ENCODE assay signal across 8 mouse cellular contexts in genomic region chr6:31525231-31525900, GRCm38 (mm10). TPM values are rescaled to one million over a fixed set of nuclear protein-coding genes. Genes with fewer than 3 reads are reported as not detected.
DNase-seq lines count a peak whose midpoint lies in the region; ATAC-seq and TF ChIP-seq lines count a peak whose summit lies in the region.

No protein-coding gene starts in this region.

- DNase-seq in adrenal gland, adult 2 months = peak; percentile 54
- DNase-seq in adrenal gland, adult 8-10 months = no peak
- peak; percentile 38 for DNase-seq in G1E (ENCODE audit: low spot score)
- DNase-seq in cerebellum, postnatal 25 days = peak; percentile 65 to 76
- DNase-seq in layer of hippocampus, postnatal 10 days (ENCODE audit: low spot score in 2 of 2) = peak; percentile 73 to 78
- peak; percentile 75 for DNase-seq in lung, postnatal 14 days
- peak; percentile 74 for DNase-seq in right cerebral cortex, postnatal 4 days

- H3K4me2 ChIP-seq in heart, embryonic 15.5 days = no peak overlapping the region

- no peak; the same call in 1 of the 2 replicates for ATAC-seq in G1E (ENCODE audit: extremely low read depth, insufficient number of reproducible peaks, low FRiP score, poor library complexity, severe bottlenecking)
- peak; percentile 47; the same call in 1 of the 2 replicates for ATAC-seq in heart, embryonic 15.5 days (replicated peaks; ENCODE audit: insufficient number of reproducible peaks, insufficient read depth, low FRiP score, low read depth)

- peaks cover 72% of the 10 kb centered on the region for H3K4me1 ChIP-seq in G1E (ENCODE audit: insufficient read depth, low read depth, low read length)
- H3K4me1 ChIP-seq in heart, embryonic 15.5 days (replicated peaks) = no peaks in the 10 kb centered on the region

- H3K9ac ChIP-seq in heart, embryonic 15.5 days = no peak overlapping the region

- no peaks in the 10 kb centered on the region for H3K27me3 ChIP-seq in G1E (ENCODE audit: insufficient read depth, low read length)
- no peaks in the 10 kb centered on the region for H3K27me3 ChIP-seq in heart, embryonic 15.5 days

- H3K36me3 ChIP-seq in G1E (replicated peaks) = peaks cover 98% of the 10 kb centered on the region
- H3K36me3 ChIP-seq in heart, embryonic 15.5 days = peaks cover 5% of the 10 kb centered on the region; the same call in 1 of the 2 replicates

- no peak overlapping the region for H3K27ac ChIP-seq in heart, embryonic 15.5 days

- no peak overlapping the region for H3K4me3 ChIP-seq in G1E (ENCODE audit: low read depth, low read length)
- no peak overlapping the region for H3K4me3 ChIP-seq in heart, embryonic 15.5 days

- 59% methylated on average over 6 of the region's 6 CpGs for WGBS in heart, embryonic 15.5 days

- no peaks in the 10 kb centered on the region for H3K9me3 ChIP-seq in G1E (replicated peaks)
- H3K9me3 ChIP-seq in heart, embryonic 15.5 days (replicated peaks) = no peaks in the 10 kb centered on the region

- TF ChIP-seq CTCF in G1E (IDR thresholded peaks at IDR 0.05; ENCODE audit: low read depth, low read length) = peak; percentile 87

RNA-seq across cellular contexts. Expression of gene Podxl, which starts 38.4 kb away (rescaled TPM):
- 10 to 100 TPM; 41.9 to 80.4 TPM for total RNA-seq in adrenal gland, adult 2 months (2021)
- 50.3 and 56.3 TPM in 2 replicates for polyA plus RNA-seq in adrenal gland, adult 2 months (2012; rRNA removed)
- 10 to 100 TPM; 37.3 to 73.1 (median 61.3) TPM for total RNA-seq in adrenal gland, adult 8-10 months (2022)
- total RNA-seq in G1E (2014; fragmentation: Nextera tagmentation) (45.3 and 59.2 TPM in 2 replicates), G1E (2017) (42.3 and 46.1 TPM in 2 replicates)
- polyA plus RNA-seq in G1E (2012) = 49.7 and 61.2 TPM in 2 replicates
- 17.5 and 20.7 TPM in 2 replicates for polyA plus RNA-seq in heart, embryonic 15.5 days (2015; fragmentation: Nextera tagmentation; extraction: Ambion mirVana)
- 10 to 100 TPM; 19.2 to 21.1 TPM for total RNA-seq in layer of hippocampus, postnatal 10 days (2021)
